Mouse (Mus musculus) left cerebral cortex, adult 18-20 months (tissue): ENCODE measurements around the gene Trf. TPM values are rescaled to one million over a fixed set of nuclear protein-coding genes. Genes with fewer than 3 reads are reported as not detected.

Experiments used
- DNase-seq, 2 experiments: peaks; one replicate each; pipeline ENCODE4 v3.0.0; 2021 to 2022; ENCODE audit warnings: low spot score in 2 of 2, mixed read lengths in 1 of 2
- long read RNA-seq, 2 experiments: library from polyadenylated mRNA; stranded (forward); transcript quantifications; one replicate each; pipeline ENCODE4 v2.0.0; 2021
- total RNA-seq, 2 experiments: library from RNA; stranded (reverse); gene quantifications; 2 replicates each; pipeline ENCODE4 v1.2.3; 2021

The Trf gene
- 100 to 1,000 TPM; 170 to 179 TPM for total RNA-seq
- long read RNA-seq, experiment 1, transcript Trf-201 (17 exons, 2,571 nt): major isoform, 405 of 424 reads
- long read RNA-seq, experiment 1, partial matches to known transcripts: 8 of 424 reads
- long read RNA-seq, experiment 1, other reads (novel, unspliced or antisense): 11 of 424 reads
- long read RNA-seq, experiment 2, transcript Trf-201 (17 exons, 2,571 nt): major isoform, 344 of 358 reads
- long read RNA-seq, experiment 2, partial matches to known transcripts: 6 of 358 reads
- long read RNA-seq, experiment 2, other reads (novel, unspliced or antisense): 8 of 358 reads

DNA sequence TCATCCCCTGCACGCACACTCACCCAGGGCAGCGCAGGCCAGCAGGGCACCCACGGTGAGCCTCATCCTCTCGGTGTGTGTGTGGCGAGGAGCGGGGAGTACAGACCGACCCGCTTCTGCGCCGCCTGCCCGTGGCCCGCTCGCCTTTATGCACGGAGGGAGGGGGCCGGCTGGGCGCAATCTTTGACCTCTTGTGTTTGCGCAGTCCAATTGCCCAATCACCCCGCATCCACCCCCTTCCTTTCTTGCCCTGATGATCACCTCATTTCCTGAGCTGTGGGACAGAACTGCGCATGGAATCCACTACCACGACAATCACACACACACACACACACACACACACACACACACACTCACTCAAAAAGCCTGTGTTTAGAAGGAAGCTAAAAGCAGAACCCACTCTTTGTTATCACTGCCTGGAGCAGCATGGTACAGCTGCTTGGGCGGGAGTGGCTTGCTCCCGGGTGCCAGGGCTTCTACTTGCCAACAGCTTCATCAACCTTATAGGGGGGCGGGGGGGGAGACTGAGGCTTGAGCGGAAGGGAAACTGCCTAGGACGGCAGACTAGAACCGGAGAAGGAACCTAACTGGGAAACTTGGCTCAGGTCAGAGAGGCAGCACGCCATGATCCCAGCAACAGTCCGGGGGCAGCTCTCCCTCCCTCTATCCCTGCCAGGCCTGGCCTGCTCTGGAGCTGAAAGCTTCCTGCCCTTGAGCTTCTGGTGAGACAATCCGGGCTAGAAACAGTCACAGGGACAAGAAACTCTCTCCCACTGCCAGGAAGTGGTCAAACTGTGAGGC is at the start of gene Trf, which contains the start of gene Gm20425:
TSS of gene Trf (minus strand) at position 294 of the 801 bp plus-strand sequence.
TSS of gene Gm20425 (minus strand) at position 157 of the 801 bp plus-strand sequence.
- peak; percentile 29 to 42 for DNase-seq

DNA sequence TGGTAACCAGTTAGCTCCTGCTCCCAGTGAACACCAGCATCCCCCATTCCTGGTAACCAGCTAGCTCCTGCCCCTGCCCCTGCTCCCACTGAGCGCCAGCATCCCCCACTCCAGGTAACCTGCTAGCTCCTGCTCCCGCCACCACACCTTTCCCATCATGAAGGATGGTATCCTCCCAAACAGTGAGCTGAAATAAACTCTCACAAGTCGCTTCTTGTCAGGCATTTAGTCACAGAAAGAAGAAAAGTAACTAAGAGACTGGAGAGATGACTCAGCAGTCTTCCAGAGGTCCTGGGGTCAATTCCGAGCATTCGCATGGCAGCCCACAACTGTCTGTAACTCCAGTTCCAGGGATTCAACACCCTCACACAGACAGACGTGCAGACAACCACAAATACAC is 46.6 kb upstream of the Trf start:
- DNase-seq: no peak

DNA sequence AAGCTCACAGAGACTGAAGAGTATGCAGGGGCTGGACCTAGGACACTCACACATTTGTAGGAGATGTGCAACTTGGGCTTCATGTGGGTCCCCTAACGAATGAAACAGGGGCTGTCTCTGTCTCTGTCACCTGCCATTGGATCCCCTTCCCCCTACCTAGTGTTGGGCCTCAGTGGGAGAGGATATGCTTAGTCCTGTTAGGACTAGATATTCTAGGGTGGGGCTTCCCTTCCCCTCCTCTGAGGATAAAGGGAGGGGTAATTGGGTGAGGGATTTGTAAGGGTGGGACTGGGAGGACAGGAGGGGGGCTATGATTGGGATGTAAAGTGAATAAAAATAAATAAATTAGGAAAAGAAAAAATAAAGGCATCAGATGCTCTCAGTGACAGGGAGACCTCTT is 45.4 kb upstream of the Trf start:
- no peak for DNase-seq

GRCm38 (mm10) chr9:103274819-103275218 is 44.6 kb upstream of the Trf start:
- no peak for DNase-seq

DNA sequence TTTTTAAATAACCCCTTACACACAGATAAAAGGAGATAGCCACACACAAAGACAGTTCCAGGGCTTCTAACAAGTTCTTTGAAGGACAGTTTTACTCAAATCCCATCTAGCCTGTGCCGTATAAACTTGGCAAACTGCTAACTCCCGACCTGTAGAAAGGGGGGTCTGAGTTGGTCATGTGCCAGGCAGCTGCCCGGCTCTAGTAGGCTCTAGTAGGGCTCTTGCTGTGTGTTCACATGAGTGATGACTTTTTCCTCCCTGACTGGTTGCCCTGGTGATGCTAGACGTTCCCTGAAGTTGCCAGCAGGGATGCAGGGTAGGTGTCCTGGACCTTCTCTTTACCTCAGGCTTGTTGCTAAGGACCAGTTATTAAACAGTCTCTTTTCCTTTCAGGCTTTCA is 40.9 kb upstream of the Trf start:
- DNase-seq: no peak

GRCm38 (mm10) chr9:103265778-103266177 is 35.5 kb upstream of the Trf start:
- no peak for DNase-seq

DNA sequence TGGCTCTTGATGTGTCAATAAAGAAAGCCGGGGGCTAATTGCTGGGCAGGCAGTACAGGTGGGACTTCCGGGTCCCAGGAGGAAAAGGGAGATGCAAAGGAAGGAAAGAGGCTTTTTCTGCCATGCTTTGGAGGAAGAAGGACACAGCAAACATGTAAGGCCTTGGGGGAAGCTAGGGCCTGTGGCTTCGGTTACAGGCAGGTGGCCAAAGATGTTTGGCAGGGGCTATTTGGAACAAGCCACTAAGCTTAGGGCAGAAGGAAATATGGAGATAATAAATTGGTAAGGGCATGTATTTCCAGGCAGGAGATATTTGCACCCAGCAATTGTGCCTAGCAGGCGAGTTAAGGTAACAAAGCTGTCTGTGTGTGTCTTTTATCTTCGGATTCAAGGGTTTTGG is 22.7 kb upstream of the Trf start:
- DNase-seq: no peak

- DNase-seq: no peak
Observed at GRCm38 (mm10) chr9:103248618-103249017, 18.4 kb upstream of the Trf start.

GRCm38 (mm10) chr9:103246526-103247168 is 16.4 kb upstream of the Trf start:
- DNase-seq: no peak

GRCm38 (mm10) chr9:103243640-103244039 is 13.4 kb upstream of the Trf start:
- no peak for DNase-seq

GRCm38 (mm10) chr9:103241206-103241605 is 11.0 kb upstream of the Trf start:
- no peak for DNase-seq

GRCm38 (mm10) chr9:103239471-103239870 is 9.2 kb upstream of the Trf start:
- no peak for DNase-seq

DNA sequence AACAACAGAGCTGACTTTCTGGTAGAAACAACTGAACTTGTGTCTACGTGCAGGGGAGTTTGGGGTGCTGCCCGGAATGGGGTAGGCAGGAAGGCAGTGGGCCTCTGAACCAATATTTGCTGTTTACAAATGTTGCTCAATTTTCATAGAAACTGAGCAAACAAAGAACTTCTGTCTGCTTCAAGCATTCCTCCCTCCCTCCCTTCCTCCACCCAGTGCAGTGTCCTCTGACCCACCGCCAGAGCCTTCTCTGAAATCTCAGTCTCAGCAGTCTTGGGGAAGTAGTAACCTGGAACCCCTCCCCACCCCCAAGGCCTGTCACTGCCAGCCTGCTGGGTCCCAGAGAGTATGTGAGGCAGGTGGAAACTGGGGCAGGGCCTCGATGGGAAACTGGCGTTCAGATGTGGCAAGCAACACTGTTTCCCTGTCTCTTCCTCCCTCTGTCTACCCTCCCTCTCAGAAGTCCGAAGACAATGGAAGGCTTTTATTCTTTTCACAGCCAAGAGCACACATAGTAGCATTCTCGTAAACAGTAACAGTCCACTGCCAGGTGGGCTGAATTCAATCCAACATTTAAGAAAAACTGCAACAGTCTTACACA is 4.4 kb upstream of the Trf start:
- peak in 1 of 2 experiments; percentile 15 for DNase-seq

- DNase-seq: no peak
Observed at GRCm38 (mm10) chr9:103234059-103234458, 3.8 kb upstream of the Trf start.

DNA sequence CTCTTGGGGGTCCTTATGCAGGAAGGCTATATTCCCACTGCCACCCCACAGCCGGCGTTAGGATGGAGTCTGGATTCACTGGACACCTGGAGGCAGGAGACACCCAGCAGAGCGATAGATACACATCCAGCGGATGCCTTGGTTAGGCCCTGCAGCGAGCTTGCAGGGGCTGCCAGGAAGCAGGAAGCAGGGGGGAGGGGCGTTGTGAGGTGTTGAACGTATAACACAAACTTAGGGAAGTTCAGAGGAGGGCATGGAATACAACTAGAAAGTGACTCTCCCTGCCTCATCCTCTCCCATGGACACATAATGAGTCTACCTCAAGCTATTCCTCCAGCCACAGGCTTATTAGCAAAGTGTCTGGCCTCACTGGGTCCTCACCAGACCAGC is 2.8 kb upstream of the Trf start:
- DNase-seq: no peak

- DNase-seq: no peak
Observed at GRCm38 (mm10) chr9:103232232-103233005, 2.2 kb upstream of the Trf start.

- DNase-seq: no peak
Observed at GRCm38 (mm10) chr9:103229037-103229867, 992 bp downstream of the Trf start.

GRCm38 (mm10) chr9:103228370-103229003 is 1.8 kb downstream of the Trf start:
- no peak for DNase-seq

DNA sequence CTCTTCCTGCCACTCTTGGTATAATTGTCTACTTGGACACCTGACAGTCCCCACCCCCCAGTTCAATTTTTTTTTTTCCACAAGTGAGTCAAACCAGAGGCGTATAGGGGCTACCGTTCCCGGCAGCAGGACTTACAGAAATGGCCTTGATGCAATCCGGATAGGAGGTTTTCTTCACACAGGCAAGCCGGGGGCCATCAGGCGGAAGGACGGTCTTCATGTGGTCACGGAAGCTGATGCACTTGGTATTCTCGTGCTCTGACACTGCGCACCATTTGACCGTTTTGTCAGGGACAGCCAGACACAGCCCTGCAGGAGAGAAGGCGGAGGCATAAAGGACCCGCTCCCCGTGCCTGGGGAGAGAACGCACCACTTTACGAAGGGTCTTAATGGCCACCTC is 2.5 kb downstream of the Trf start:
- no peak for DNase-seq
